8 mouse cellular contexts compared by ENCODE assay signal in genomic region chr13:24576338-24577119, GRCm38 (mm10). TPM values are rescaled to one million over a fixed set of nuclear protein-coding genes. Genes with fewer than 3 reads are reported as not detected.
A peak's percentile ranks its signal among the peaks of the same experiment; 100 is the strongest.
DNase-seq lines count a peak whose midpoint lies in the region; ATAC-seq lines count a peak whose summit lies in the region.

No protein-coding gene starts in this region.

- H3K36me3 ChIP-seq in heart, embryonic 13.5 days: no peaks in the 10 kb centered on the region
- no peaks in the 10 kb centered on the region for H3K36me3 ChIP-seq in midbrain, embryonic 13.5 days

- H3K4me3 ChIP-seq in heart, embryonic 13.5 days: no peak overlapping the region
- H3K4me3 ChIP-seq in midbrain, embryonic 13.5 days (replicated peaks): no peak overlapping the region

- ATAC-seq in heart, embryonic 13.5 days (ENCODE audit: extremely low read depth, insufficient number of reproducible peaks, low FRiP score, low TSS enrichment): peak; percentile 61; the same call in 1 of the 2 replicates
- peak; percentile 95 for ATAC-seq in midbrain, embryonic 13.5 days

- intact Hi-C loops in heart, postnatal 25 days (cut with DNase I): no loop called here

- H3K4me1 ChIP-seq in heart, embryonic 13.5 days: peaks cover 34% of the 10 kb centered on the region
- peaks cover 20% of the 10 kb centered on the region for H3K4me1 ChIP-seq in midbrain, embryonic 13.5 days (replicated peaks)

- 35% methylated on average over 11 of the region's 11 CpGs for WGBS in heart, embryonic 13.5 days
- 53% methylated on average over 11 of the region's 11 CpGs for WGBS in midbrain, embryonic 13.5 days

- H3K27ac ChIP-seq in heart, embryonic 13.5 days (replicated peaks): peak overlapping the region; percentile 62
- peak overlapping the region; percentile 79 for H3K27ac ChIP-seq in midbrain, embryonic 13.5 days

- DNase-seq in heart, adult 11 months: peak; percentile 85
- no peak for DNase-seq in heart, postnatal 25 days (ENCODE audit: low spot score)
- DNase-seq in embryo, embryonic 10.5 days (ENCODE audit: low spot score): peak; percentile 83
- peak; percentile 63 to 83 for DNase-seq in left cerebral cortex, adult 18-20 months (ENCODE audit: low spot score in 2 of 2)
- no peak for DNase-seq in T-cell, adult 2 months (ENCODE audit: low spot score)
- no peak for DNase-seq in thymus, postnatal 0 days (ENCODE audit: low spot score)

- peak overlapping the region; percentile 28 for H3K4me2 ChIP-seq in heart, embryonic 13.5 days
- peak overlapping the region; percentile 27; the same call in 1 of the 2 replicates for H3K4me2 ChIP-seq in midbrain, embryonic 13.5 days (replicated peaks)

- no peaks in the 10 kb centered on the region for H3K9me3 ChIP-seq in heart, embryonic 13.5 days
- H3K9me3 ChIP-seq in midbrain, embryonic 13.5 days: no peaks in the 10 kb centered on the region

- no peaks in the 10 kb centered on the region for H3K27me3 ChIP-seq in heart, embryonic 13.5 days (replicated peaks)
- H3K27me3 ChIP-seq in midbrain, embryonic 13.5 days: no peaks in the 10 kb centered on the region

- H3K9ac ChIP-seq in heart, embryonic 13.5 days: 0 out of 2 replicates have a peak overlapping the region, but pooled peaks have one; percentile 28
- no peak overlapping the region for H3K9ac ChIP-seq in midbrain, embryonic 13.5 days (replicated peaks)

RNA-seq across cellular contexts. Expression of gene Ripor2, which starts 5.5 kb away (rescaled TPM):
- total RNA-seq in heart, postnatal 25 days (2021): 1 to 10 TPM; 5.3 to 7.2 TPM
- 10.1 and 10.8 TPM in 2 replicates for polyA plus RNA-seq in heart, embryonic 13.5 days (2015; fragmentation: Nextera tagmentation; extraction: Ambion mirVana)
- total RNA-seq in left cerebral cortex, adult 18-20 months (2021): 10 to 100 TPM; 60.1 to 61.7 TPM
- polyA plus RNA-seq in midbrain, embryonic 13.5 days (2015; fragmentation: Nextera tagmentation; extraction: Ambion mirVana): 22.3 and 29.1 TPM in 2 replicates
- 16.3 and 18.6 TPM in 2 replicates for polyA plus RNA-seq in thymus, postnatal 0 days (2015; fragmentation: Nextera tagmentation; extraction: Ambion mirVana)

Comparison
In these comparisons a context has a peak if more than half of its experiments do, and no peak if none do; other contexts are left out.
1. DNase-seq: peak in heart, adult 11 months (single experiment), embryo, embryonic 10.5 days (single experiment) and left cerebral cortex, adult 18-20 months (2 of 2); none in heart, postnatal 25 days (single experiment), T-cell, adult 2 months (single experiment) and thymus, postnatal 0 days (single experiment).